Mouse (Mus musculus) limb, embryonic 10.5 days (tissue): ENCODE data around the gene Wdr59. TPM values are rescaled to one million over a fixed set of nuclear protein-coding genes. Genes with fewer than 3 reads are reported as not detected.

Experiments
- DNase-seq: peaks from one replicate; pipeline ENCODE4 v3.0.0-alpha.2; 2017; ENCODE audit warnings: low spot score
- H3K27ac ChIP-seq: fragments of 300-500 bp; sonication (generic); 2 replicates; pipeline ENCODE4 v1.5.1; 2016; ENCODE audit warnings: mild to moderate bottlenecking
- H3K27me3 ChIP-seq: fragments of 300-500 bp; sonication (generic); 2 replicates; pipeline ENCODE4 v1.6.1; 2016; ENCODE audit warnings: low read depth, mild to moderate bottlenecking; ENCODE audit not compliant: poor library complexity, severe bottlenecking
- H3K36me3 ChIP-seq: fragments of 300-500 bp; sonication (generic); 2 replicates; pipeline ENCODE4 v1.6.1; 2016; ENCODE audit warnings: mild to moderate bottlenecking, moderate library complexity
- H3K4me1 ChIP-seq: fragments of 300-500 bp; sonication (generic); 2 replicates; pipeline ENCODE4 v1.6.1; 2016
- H3K4me3 ChIP-seq: fragments of 300-500 bp; sonication (generic); 2 replicates; pipeline ENCODE4 v1.5.1; 2016; ENCODE audit warnings: mild to moderate bottlenecking, moderate library complexity
- H3K9me3 ChIP-seq: fragments of 300-500 bp; sonication (generic); replicated peaks from 2 replicates; pipeline ENCODE4 v1.6.1; 2016; ENCODE audit warnings: mild to moderate bottlenecking
- WGBS: fragments of 180-500 bp; shearing (Covaris S2); methylation state at CpG from one replicate; pipeline ENCODE4 v1.1.7; 2016; 5-methylcytosine and 5-hydroxymethylcytosine counted together
- polyA plus RNA-seq: library from polyadenylated mRNA; unstranded; fragments of >200 nt; fragmentation: Nextera tagmentation; extraction: Ambion mirVana; gene quantifications from 2 replicates; pipeline ENCODE4 v1.2.1, GENCODE M21; 2016

Wdr59 gene
- 5.7 and 6.4 TPM in 2 replicates for polyA plus RNA-seq

GRCm38 (mm10) chr8:111521713-111522429 is at the start of gene Wdr59:
Wdr59 (minus strand) TSS chr8:111522092.
- WGBS: under 1% methylated on average over 34 of the region's 34 CpGs
- H3K27ac ChIP-seq: peak within 1 kb of the TSS; percentile 87
- H3K27me3 ChIP-seq: no peaks in the 10 kb centered on the region

GRCm38 (mm10) chr8:111571661-111572060 is 49.8 kb upstream of the Wdr59 start:
- WGBS: 89% methylated on average over 10 of the region's 10 CpGs
- no peak overlapping the region for H3K4me3 ChIP-seq
- H3K27ac ChIP-seq: no peak overlapping the region
- H3K9me3 ChIP-seq: no peaks in the 10 kb centered on the region
- H3K4me1 ChIP-seq: peaks cover 25% of the 10 kb centered on the region
- H3K27me3 ChIP-seq: no peaks in the 10 kb centered on the region
- DNase-seq: no peak
- peaks cover 29% of the 10 kb centered on the region for H3K36me3 ChIP-seq

More at GRCm38 (mm10) chr8:111521713-111522429, at the start of gene Wdr59:
- no peaks in the 10 kb centered on the region; the same call in 1 of the 2 replicates for H3K36me3 ChIP-seq
- H3K9me3 ChIP-seq: no peaks in the 10 kb centered on the region
- peak within 1 kb of the TSS; percentile 80 for H3K4me3 ChIP-seq
- peaks cover 11% of the 10 kb centered on the region for H3K4me1 ChIP-seq
- peak; percentile 95 for DNase-seq

- Histone ChIP-seq H3K27ac (no peak overlapping the region), H3K4me1 (peaks cover 36% of the 10 kb centered on the region), H3K9me3 (no peaks in the 10 kb centered on the region), H3K36me3 (peaks cover 20% of the 10 kb centered on the region), H3K4me3 (no peak overlapping the region), H3K27me3 (no peaks in the 10 kb centered on the region)
- no peak for DNase-seq
- WGBS: 91% methylated on average over 2 of the region's 2 CpGs
Measured at GRCm38 (mm10) chr8:111570432-111570831, 48.5 kb upstream of the Wdr59 start.

GRCm38 (mm10) chr8:111569926-111570325 is 48.0 kb upstream of the Wdr59 start:
- no peak for DNase-seq
- Histone ChIP-seq H3K4me1 (peaks cover 37% of the 10 kb centered on the region), H3K27ac (no peak overlapping the region), H3K4me3 (no peak overlapping the region), H3K27me3 (no peaks in the 10 kb centered on the region), H3K9me3 (no peaks in the 10 kb centered on the region), H3K36me3 (peaks cover 15% of the 10 kb centered on the region)
- WGBS: 91% methylated on average over 4 of the region's 4 CpGs

GRCm38 (mm10) chr8:111568029-111568428 is 46.1 kb upstream of the Wdr59 start:
- no peak overlapping the region for H3K27ac ChIP-seq
- H3K36me3 ChIP-seq: peaks cover 12% of the 10 kb centered on the region; the same call in 1 of the 2 replicates
- H3K4me3 ChIP-seq: no peak overlapping the region
- 40% methylated on average over 3 of the region's 3 CpGs for WGBS
- H3K4me1 ChIP-seq: peaks cover 32% of the 10 kb centered on the region
- H3K27me3 ChIP-seq: no peaks in the 10 kb centered on the region
- no peak for DNase-seq
- no peaks in the 10 kb centered on the region for H3K9me3 ChIP-seq

- Histone ChIP-seq H3K4me3 (no peak overlapping the region), H3K27me3 (no peaks in the 10 kb centered on the region), H3K27ac (no peak overlapping the region), H3K36me3 (peaks cover 12% of the 10 kb centered on the region; the same call in 1 of the 2 replicates), H3K9me3 (no peaks in the 10 kb centered on the region), H3K4me1 (peaks cover 31% of the 10 kb centered on the region)
- DNase-seq: no peak
- WGBS: 54% methylated on average over 3 of the region's 3 CpGs
Measured at GRCm38 (mm10) chr8:111567571-111567970, 45.7 kb upstream of the Wdr59 start.

GRCm38 (mm10) chr8:111566326-111566725 is 44.4 kb upstream of the Wdr59 start:
- no peak overlapping the region for H3K27ac ChIP-seq
- H3K9me3 ChIP-seq: no peaks in the 10 kb centered on the region
- H3K4me1 ChIP-seq: peaks cover 21% of the 10 kb centered on the region; the same call in 1 of the 2 replicates
- H3K27me3 ChIP-seq: no peaks in the 10 kb centered on the region
- DNase-seq: no peak
- no peak overlapping the region for H3K4me3 ChIP-seq
- 79% methylated on average over 9 of the region's 9 CpGs for WGBS
- H3K36me3 ChIP-seq: peaks cover 15% of the 10 kb centered on the region; the same call in 1 of the 2 replicates

GRCm38 (mm10) chr8:111565784-111566191 is 43.9 kb upstream of the Wdr59 start:
- Histone ChIP-seq H3K4me3 (no peak overlapping the region), H3K4me1 (peaks cover 21% of the 10 kb centered on the region; the same call in 1 of the 2 replicates), H3K9me3 (no peaks in the 10 kb centered on the region), H3K27ac (no peak overlapping the region), H3K27me3 (no peaks in the 10 kb centered on the region), H3K36me3 (peaks cover 15% of the 10 kb centered on the region)
- WGBS: 59% methylated on average over 5 of the region's 5 CpGs
- DNase-seq: no peak

- no peak overlapping the region for H3K27ac ChIP-seq
- peaks cover 15% of the 10 kb centered on the region for H3K36me3 ChIP-seq
- no peak for DNase-seq
- peaks cover 24% of the 10 kb centered on the region; the same call in 1 of the 2 replicates for H3K4me1 ChIP-seq
- no peaks in the 10 kb centered on the region for H3K9me3 ChIP-seq
- H3K27me3 ChIP-seq: no peaks in the 10 kb centered on the region
- no peak overlapping the region for H3K4me3 ChIP-seq
- WGBS: 93% methylated on average over 2 of the region's 2 CpGs
Measured at GRCm38 (mm10) chr8:111564093-111564492, 42.2 kb upstream of the Wdr59 start.

GRCm38 (mm10) chr8:111563687-111564086 is 41.8 kb upstream of the Wdr59 start:
- Histone ChIP-seq H3K27ac (no peak overlapping the region), H3K27me3 (no peaks in the 10 kb centered on the region), H3K4me1 (peaks cover 28% of the 10 kb centered on the region), H3K4me3 (no peak overlapping the region), H3K9me3 (no peaks in the 10 kb centered on the region), H3K36me3 (peaks cover 17% of the 10 kb centered on the region)
- 93% methylated on average over 4 of the region's 4 CpGs for WGBS
- no peak for DNase-seq

- Histone ChIP-seq H3K27ac (no peak overlapping the region), H3K4me1 (peaks cover 30% of the 10 kb centered on the region), H3K9me3 (no peaks in the 10 kb centered on the region), H3K4me3 (no peak overlapping the region), H3K27me3 (no peaks in the 10 kb centered on the region), H3K36me3 (peaks cover 17% of the 10 kb centered on the region)
- 97% methylated on average over 5 of the region's 5 CpGs for WGBS
- DNase-seq: no peak
Measured at GRCm38 (mm10) chr8:111563075-111563474, 41.2 kb upstream of the Wdr59 start.

- peaks cover 31% of the 10 kb centered on the region for H3K4me1 ChIP-seq
- no peak for DNase-seq
- H3K4me3 ChIP-seq: no peak overlapping the region
- H3K27me3 ChIP-seq: no peaks in the 10 kb centered on the region
- 95% methylated on average over 5 of the region's 5 CpGs for WGBS
- no peak overlapping the region for H3K27ac ChIP-seq
- H3K36me3 ChIP-seq: peaks cover 20% of the 10 kb centered on the region
- H3K9me3 ChIP-seq: no peaks in the 10 kb centered on the region
Measured at GRCm38 (mm10) chr8:111562274-111562803, 40.4 kb upstream of the Wdr59 start.

GRCm38 (mm10) chr8:111561824-111562223 is 39.9 kb upstream of the Wdr59 start:
- Histone ChIP-seq H3K27me3 (no peaks in the 10 kb centered on the region), H3K4me3 (no peak overlapping the region), H3K9me3 (no peaks in the 10 kb centered on the region), H3K36me3 (peaks cover 20% of the 10 kb centered on the region), H3K4me1 (peaks cover 35% of the 10 kb centered on the region), H3K27ac (no peak overlapping the region)
- WGBS: 92% methylated on average over 4 of the region's 4 CpGs
- no peak for DNase-seq
